Mouse (Mus musculus) midbrain, embryonic 10.5 days (tissue): ENCODE measurements around the gene Prtn3. TPM values are rescaled to one million over a fixed set of nuclear protein-coding genes. Genes with fewer than 3 reads are reported as not detected.
A peak's percentile ranks its signal among the peaks of the same experiment; 100 is the strongest.

Source experiments
- DNase-seq: peaks from one replicate; pipeline ENCODE4 v3.0.0-alpha.2; 2017; ENCODE audit warnings: low spot score
- H3K27ac ChIP-seq: fragments of 300-500 bp; sonication (generic); replicated peaks from 2 replicates; pipeline ENCODE4 v1.5.1; 2016; ENCODE audit warnings: mild to moderate bottlenecking
- H3K27me3 ChIP-seq: fragments of 300-500 bp; sonication (generic); 2 replicates; pipeline ENCODE4 v1.6.1; 2016; ENCODE audit warnings: low read depth, mild to moderate bottlenecking; ENCODE audit not compliant: poor library complexity, severe bottlenecking
- H3K36me3 ChIP-seq: fragments of 300-500 bp; sonication (generic); 2 replicates; pipeline ENCODE4 v1.6.1; 2016; ENCODE audit warnings: mild to moderate bottlenecking, moderate library complexity
- H3K4me1 ChIP-seq: fragments of 300-500 bp; sonication (generic); 2 replicates; pipeline ENCODE4 v1.6.1; 2016
- H3K4me3 ChIP-seq: fragments of 300-500 bp; sonication (generic); 2 replicates; pipeline ENCODE4 v1.5.1; 2016; ENCODE audit warnings: mild to moderate bottlenecking, moderate library complexity
- H3K9me3 ChIP-seq: fragments of 300-500 bp; sonication (generic); replicated peaks from 2 replicates; pipeline ENCODE4 v1.6.1; 2016; ENCODE audit warnings: mild to moderate bottlenecking
- WGBS: fragments of 180-500 bp; shearing (Covaris S2); methylation state at CpG from one replicate; pipeline ENCODE4 v1.1.7; 2016; 5-methylcytosine and 5-hydroxymethylcytosine counted together
- polyA plus RNA-seq: library from polyadenylated mRNA; unstranded; fragments of >200 nt; fragmentation: Nextera tagmentation; extraction: Ambion mirVana; gene quantifications from 2 replicates; pipeline ENCODE4 v1.2.1, GENCODE M21; 2016

Gene Prtn3
- polyA plus RNA-seq, 1 experiment from 2014 or later = 8.0 TPM

- Histone ChIP-seq H3K27me3 (peaks cover 14% of the 10 kb centered on the region), H3K4me3 (peak overlapping the region; percentile 83), H3K27ac (peak overlapping the region; percentile 100), H3K4me1 (peaks cover 31% of the 10 kb centered on the region), H3K9me3 (no peaks in the 10 kb centered on the region), H3K36me3 (peaks cover 62% of the 10 kb centered on the region)
- WGBS = 25% methylated on average over 14 of the region's 14 CpGs
- DNase-seq = peak; percentile 57
Measured at GRCm38 (mm10) chr10:79909092-79909922, 35.0 kb downstream of the Prtn3 start.

GRCm38 (mm10) chr10:79910556-79910955 lies 36.3 kb downstream of the Prtn3 start, which contains the start of gene Gm26602:
Gm26602 (plus strand) TSS chr10:79910856.
- no peaks in the 10 kb centered on the region for H3K9me3 ChIP-seq
- no peak for DNase-seq
- 100% methylated on average over 4 of the region's 4 CpGs for WGBS
- H3K27me3 ChIP-seq = peaks cover 9% of the 10 kb centered on the region
- H3K4me1 ChIP-seq = peaks cover 44% of the 10 kb centered on the region
- H3K36me3 ChIP-seq = peaks cover 49% of the 10 kb centered on the region
- no peak within 1 kb of the TSS for H3K4me3 ChIP-seq
- peak within 1 kb of the TSS; percentile 100; the same call in 1 of the 2 replicates for H3K27ac ChIP-seq

DNA sequence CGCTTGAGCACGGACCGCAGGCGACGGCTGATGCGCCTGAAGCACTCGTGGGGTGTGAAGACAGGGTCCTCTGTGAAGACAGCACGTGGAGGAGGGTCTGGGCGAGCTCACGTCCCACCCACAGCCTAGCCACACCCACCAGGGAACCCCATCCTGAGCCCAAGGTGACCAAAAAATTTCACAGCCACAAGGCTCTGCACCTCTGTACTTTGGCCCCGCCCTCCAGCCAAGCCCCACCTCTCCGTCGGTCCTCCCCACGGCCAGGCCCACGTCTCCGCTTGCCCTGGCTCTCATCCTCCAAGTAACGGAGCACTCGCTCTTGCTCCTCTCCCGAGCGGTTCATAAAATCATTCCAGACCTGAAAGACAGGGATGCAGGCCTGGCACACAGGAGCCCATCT lies 38.1 kb downstream of the Prtn3 start:
- H3K36me3 ChIP-seq = peaks cover 32% of the 10 kb centered on the region
- DNase-seq = no peak
- no peak overlapping the region for H3K4me3 ChIP-seq
- peaks cover 6% of the 10 kb centered on the region for H3K27me3 ChIP-seq
- H3K9me3 ChIP-seq = no peaks in the 10 kb centered on the region
- no peak overlapping the region for H3K27ac ChIP-seq
- WGBS = 64% methylated on average over 20 of the region's 20 CpGs
- peaks cover 57% of the 10 kb centered on the region for H3K4me1 ChIP-seq

DNA sequence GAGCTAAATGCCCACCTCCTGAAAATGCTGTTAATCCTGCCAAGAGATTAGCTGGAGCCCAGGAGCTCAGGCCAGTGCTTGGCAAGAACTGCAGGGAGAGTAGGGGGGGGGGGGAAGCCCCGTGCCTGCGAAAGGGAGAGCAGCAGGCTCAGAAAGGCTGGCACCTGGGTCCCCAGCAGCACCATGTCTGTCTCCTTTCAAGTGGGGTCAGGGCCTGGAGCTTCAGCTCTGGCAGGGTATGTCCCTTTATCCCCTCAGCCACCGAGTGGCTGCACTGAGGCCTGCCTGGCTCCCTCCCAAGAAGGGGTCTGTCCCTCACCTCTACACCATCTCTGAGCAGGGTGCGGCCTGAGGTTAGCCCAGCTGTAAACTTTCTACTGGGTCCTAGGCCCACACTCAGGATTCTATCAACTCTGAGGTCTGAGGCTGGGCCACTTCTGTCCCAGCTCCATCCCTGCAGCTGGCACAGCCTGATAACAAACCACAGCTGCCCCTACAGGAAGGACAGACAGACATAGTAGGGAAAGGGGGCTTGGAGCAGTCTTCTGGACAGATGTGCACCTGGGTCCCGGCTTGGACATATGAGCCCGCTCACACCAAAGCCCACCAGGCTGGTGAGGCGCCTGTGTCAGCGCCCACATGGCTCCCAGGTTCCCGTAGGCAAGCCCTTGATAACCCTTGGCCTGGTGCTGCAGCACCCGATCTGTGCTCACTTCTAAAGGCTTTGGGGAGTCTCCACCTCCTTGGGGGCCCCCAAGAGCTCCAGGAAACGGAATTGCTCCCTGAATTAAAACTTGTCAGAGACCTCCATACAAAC lies 40.1 kb downstream of the Prtn3 start:
- H3K27me3 ChIP-seq = peaks cover 25% of the 10 kb centered on the region
- no peak for DNase-seq
- 65% methylated on average over 11 of the region's 11 CpGs for WGBS
- no peaks in the 10 kb centered on the region for H3K9me3 ChIP-seq
- peaks cover 62% of the 10 kb centered on the region for H3K4me1 ChIP-seq
- no peak overlapping the region for H3K27ac ChIP-seq
- H3K4me3 ChIP-seq = peak overlapping the region; percentile 20; the same call in 1 of the 2 replicates
- H3K36me3 ChIP-seq = peaks cover 31% of the 10 kb centered on the region

DNA sequence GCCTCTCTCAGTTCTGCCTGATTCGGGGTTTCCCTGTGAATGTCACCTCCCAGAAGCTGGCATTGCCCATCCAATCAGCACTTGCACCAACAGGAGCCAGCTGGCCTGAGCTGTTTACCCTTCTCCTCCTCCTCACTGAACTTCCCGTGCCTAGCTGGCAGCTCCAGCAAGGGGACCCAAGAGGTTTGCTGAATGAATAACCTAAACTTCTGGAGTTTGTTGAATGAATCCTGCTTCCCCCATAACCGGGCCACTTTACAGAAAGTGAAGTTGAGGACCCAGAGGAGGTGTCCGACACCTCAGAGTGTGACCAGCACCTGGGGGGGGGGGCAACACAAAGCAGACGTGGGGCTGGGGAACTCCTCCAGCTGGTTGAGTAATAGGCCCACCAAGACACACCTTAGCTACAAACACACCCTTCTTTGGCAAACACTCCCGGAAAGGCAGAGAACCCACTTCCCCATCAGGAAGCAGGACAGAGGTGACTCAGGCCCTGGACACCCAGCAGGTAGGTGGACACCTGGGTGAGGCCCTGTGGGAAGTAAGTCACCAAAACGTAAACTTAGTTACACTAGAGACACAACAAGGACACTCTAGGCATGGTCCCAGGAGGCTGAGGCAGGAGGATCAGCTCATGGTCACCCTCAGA lies 40.8 kb downstream of the Prtn3 start:
- peaks cover 31% of the 10 kb centered on the region for H3K36me3 ChIP-seq
- no peak for DNase-seq
- peak overlapping the region; percentile 76; the same call in 1 of the 2 replicates for H3K4me3 ChIP-seq
- 74% methylated on average over 7 of the region's 7 CpGs for WGBS
- H3K9me3 ChIP-seq = no peaks in the 10 kb centered on the region
- H3K27ac ChIP-seq = no peak overlapping the region
- peaks cover 33% of the 10 kb centered on the region for H3K27me3 ChIP-seq
- peaks cover 62% of the 10 kb centered on the region for H3K4me1 ChIP-seq

- Histone ChIP-seq H3K4me1 (peaks cover 72% of the 10 kb centered on the region), H3K27ac (peak overlapping the region; percentile 93), H3K9me3 (no peaks in the 10 kb centered on the region), H3K36me3 (peaks cover 23% of the 10 kb centered on the region), H3K27me3 (peaks cover 43% of the 10 kb centered on the region), H3K4me3 (peak overlapping the region; percentile 76)
- DNase-seq = no peak
- 8% methylated on average over 8 of the region's 8 CpGs for WGBS
Measured at GRCm38 (mm10) chr10:79916081-79916480, 41.8 kb downstream of the Prtn3 start.

GRCm38 (mm10) chr10:79916808-79917531 lies 42.7 kb downstream of the Prtn3 start, which contains the start of gene Kiss1r:
Kiss1r (plus strand) TSS chr10:79916971.
- WGBS = 3% methylated on average over 42 of the region's 42 CpGs
- Histone ChIP-seq H3K27ac (peak within 1 kb of the TSS; percentile 93), H3K9me3 (no peaks in the 10 kb centered on the region), H3K27me3 (peaks cover 52% of the 10 kb centered on the region), H3K36me3 (peaks cover 14% of the 10 kb centered on the region), H3K4me3 (peak within 1 kb of the TSS; percentile 76), H3K4me1 (peaks cover 80% of the 10 kb centered on the region)
- DNase-seq = peak; percentile 88

DNA sequence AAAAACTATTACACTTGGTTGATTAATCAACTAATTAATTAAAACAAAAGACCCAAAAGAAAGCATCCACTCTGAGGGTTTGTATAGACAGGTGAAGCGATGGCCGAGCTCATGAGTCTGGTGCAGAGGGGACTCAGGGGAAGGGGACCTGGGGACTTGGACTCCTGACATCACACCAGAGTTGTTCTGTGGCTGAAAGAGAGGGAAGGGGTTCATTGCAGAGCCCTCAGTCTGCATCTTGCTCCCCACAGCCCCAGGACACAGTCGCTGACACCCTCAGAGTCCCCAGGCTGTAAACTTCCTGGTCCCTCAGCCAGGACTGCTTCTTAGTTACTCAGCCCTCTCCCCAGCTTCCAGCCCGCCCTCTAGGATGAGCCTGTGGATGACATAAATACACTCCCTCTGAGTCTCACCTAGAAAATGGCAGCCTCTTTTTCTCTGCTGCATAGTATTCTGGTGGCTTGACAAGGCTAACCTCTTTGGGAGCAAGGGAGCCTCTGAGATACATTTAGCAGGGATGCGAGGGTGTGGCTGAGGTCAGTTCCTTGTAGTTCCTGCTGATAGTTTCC lies 43.3 kb downstream of the Prtn3 start:
- Histone ChIP-seq H3K9me3 (no peaks in the 10 kb centered on the region), H3K27ac (0 out of 2 replicates have a peak overlapping the region, but pooled peaks have one; percentile 93), H3K36me3 (peaks cover 8% of the 10 kb centered on the region), H3K27me3 (peaks cover 58% of the 10 kb centered on the region), H3K4me1 (peaks cover 80% of the 10 kb centered on the region), H3K4me3 (peak overlapping the region; percentile 76)
- WGBS = 67% methylated on average over 5 of the region's 5 CpGs
- DNase-seq = no peak

DNA sequence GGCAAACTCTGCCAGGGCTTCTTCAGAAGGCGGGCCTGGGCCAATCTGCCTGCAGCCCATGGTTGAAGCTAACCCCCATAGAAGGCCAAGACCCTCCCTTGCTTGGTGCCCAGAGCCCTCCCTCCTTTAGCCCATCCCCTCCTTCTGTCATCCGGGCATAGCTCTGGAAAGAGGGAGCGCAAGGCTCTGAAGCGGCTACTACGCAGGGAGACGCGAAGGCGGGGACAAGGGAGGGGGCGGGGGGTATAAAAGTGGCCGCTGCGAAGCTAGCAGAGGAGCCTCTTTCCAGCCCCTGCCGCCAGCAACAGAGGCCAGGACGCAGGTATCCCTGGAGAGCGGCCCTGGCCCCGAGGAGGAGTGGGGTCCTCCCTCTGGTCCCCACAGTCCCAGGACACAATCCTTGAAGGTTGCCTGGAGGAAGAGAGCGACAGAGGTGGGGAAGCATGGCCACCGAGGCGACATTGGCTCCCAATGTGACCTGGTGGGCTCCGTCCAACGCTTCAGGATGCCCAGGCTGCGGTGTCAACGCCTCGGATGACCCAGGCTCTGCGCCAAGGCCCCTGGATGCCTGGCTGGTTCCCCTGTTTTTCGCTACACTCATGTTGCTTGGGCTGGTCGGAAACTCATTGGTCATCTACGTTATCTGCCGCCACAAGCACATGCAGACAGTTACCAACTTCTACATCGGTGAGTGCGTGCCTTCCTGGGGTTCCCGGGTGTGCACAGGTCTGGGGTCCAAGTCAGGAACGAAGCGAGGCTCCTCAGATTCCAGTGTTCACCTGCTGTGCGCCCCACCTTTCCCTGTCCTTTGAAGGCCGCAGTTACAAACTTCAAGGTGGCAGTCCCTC lies 44.2 kb downstream of the Prtn3 start:
- peaks cover 66% of the 10 kb centered on the region for H3K27me3 ChIP-seq
- H3K36me3 ChIP-seq = 0 out of 2 replicates have a peak, but pooled peaks cover under 1% of the 10 kb centered on the region
- H3K9me3 ChIP-seq = no peaks in the 10 kb centered on the region
- DNase-seq = peak; percentile 39
- peak overlapping the region; percentile 76 for H3K4me3 ChIP-seq
- H3K4me1 ChIP-seq = peaks cover 81% of the 10 kb centered on the region
- WGBS = 4% methylated on average over 35 of the region's 35 CpGs
- H3K27ac ChIP-seq = no peak overlapping the region

DNA sequence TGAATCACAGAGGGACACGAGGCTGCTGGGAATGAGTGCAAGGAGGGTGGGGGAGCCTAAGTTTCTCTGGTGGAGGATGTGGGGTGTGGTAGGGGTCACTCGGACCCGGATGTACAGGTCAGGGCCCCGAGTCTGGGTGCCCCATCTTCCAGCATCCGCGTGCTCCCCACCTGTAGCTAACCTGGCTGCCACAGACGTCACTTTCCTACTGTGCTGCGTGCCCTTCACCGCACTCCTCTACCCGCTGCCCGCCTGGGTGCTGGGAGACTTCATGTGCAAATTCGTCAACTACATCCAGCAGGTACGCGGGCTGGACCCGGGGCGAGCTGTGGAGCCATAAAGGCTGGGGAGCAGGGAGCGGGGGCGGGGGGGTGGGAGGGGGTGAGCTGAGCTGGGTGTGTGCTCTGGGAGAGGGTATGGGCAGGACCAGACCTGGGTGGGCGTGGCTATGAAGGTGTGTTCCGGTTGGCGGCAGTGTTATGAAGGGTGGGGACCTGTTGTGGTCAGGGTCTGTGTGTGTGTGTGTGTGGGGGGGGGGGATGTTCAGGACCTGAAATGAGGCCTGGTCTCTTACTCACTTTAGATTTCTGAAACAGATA lies 45.1 kb downstream of the Prtn3 start:
- DNase-seq = no peak
- Histone ChIP-seq H3K4me1 (peaks cover 77% of the 10 kb centered on the region), H3K36me3 (no peaks in the 10 kb centered on the region), H3K27ac (no peak overlapping the region), H3K4me3 (peak overlapping the region; percentile 76), H3K9me3 (no peaks in the 10 kb centered on the region), H3K27me3 (peaks cover 75% of the 10 kb centered on the region)
- 2% methylated on average over 21 of the region's 21 CpGs for WGBS
